Mouse (Mus musculus) hindbrain, embryonic 16.5 days (tissue): ENCODE measurements at regions not wholly inside any gene's neighbourhood (a gene's known extent, or its start where the extent isn't known, plus 50 kb on each side); places are given as distances from the start of the nearest gene placed in this dataset.

Experiments
- ATAC-seq: fragments of 200-750 bp; cut with Nextera tagmentation; 2 replicates; pipeline ENCODE4 v1.8.0; 2017; ENCODE audit warnings: moderate TSS enrichment, moderate library complexity
- H3K27ac ChIP-seq: fragments of 300-500 bp; sonication (generic); 2 replicates; pipeline ENCODE4 v1.5.1; 2014; ENCODE audit warnings: low read depth, mild to moderate bottlenecking, control low read depth, low read length, moderate library complexity
- H3K27me3 ChIP-seq: fragments of 300-500 bp; sonication (generic); replicated peaks from 2 replicates; pipeline ENCODE4 v1.6.1; 2014; ENCODE audit warnings: low read length; ENCODE audit not compliant: control insufficient read depth, insufficient read depth
- H3K36me3 ChIP-seq: fragments of 300-500 bp; sonication (generic); 2 replicates; pipeline ENCODE4 v1.6.1; 2014; ENCODE audit warnings: mild to moderate bottlenecking, low read length, moderate library complexity, mixed read lengths; ENCODE audit not compliant: control insufficient read depth, insufficient read depth
- H3K4me1 ChIP-seq: fragments of 300-500 bp; sonication (generic); 2 replicates; pipeline ENCODE4 v1.6.1; 2014; ENCODE audit warnings: low read depth, low read length; ENCODE audit not compliant: control insufficient read depth, insufficient read depth
- H3K4me2 ChIP-seq: fragments of 300-500 bp; sonication (generic); 2 replicates; pipeline ENCODE4 v1.6.1; 2014; ENCODE audit warnings: mild to moderate bottlenecking, low read length, control low read depth, moderate library complexity
- H3K4me3 ChIP-seq: fragments of 300-500 bp; sonication (generic); 2 replicates; pipeline ENCODE4 v1.5.1; 2014; ENCODE audit warnings: mild to moderate bottlenecking, low read length, control low read depth, moderate library complexity
- H3K9ac ChIP-seq: fragments of 300-500 bp; sonication (generic); 2 replicates; pipeline ENCODE4 v1.6.1; 2014; ENCODE audit warnings: low read depth, mild to moderate bottlenecking, control low read depth, low read length, moderate library complexity
- H3K9me3 ChIP-seq: fragments of 300-500 bp; sonication (generic); 2 replicates; pipeline ENCODE4 v1.6.1; 2014; ENCODE audit warnings: mild to moderate bottlenecking, low read length, moderate library complexity; ENCODE audit not compliant: control insufficient read depth
- WGBS: fragments of 180-500 bp; shearing (Covaris S2); extraction: QIAGEN DNeasy Blood & Tissue Kit; methylation state at CpG from one replicate; pipeline ENCODE4 v1.1.7; 2014; 5-methylcytosine and 5-hydroxymethylcytosine counted together

- Histone ChIP-seq H3K36me3 (no peaks in the 10 kb centered on the region), H3K4me3 (no peak overlapping the region), H3K4me2 (no peak overlapping the region), H3K4me1 (peaks cover 5% of the 10 kb centered on the region; the same call in 1 of the 2 replicates), H3K27me3 (no peaks in the 10 kb centered on the region), H3K9me3 (no peaks in the 10 kb centered on the region), H3K9ac (no peak overlapping the region), H3K27ac (no peak overlapping the region)
- no peak for ATAC-seq
- 92% methylated on average over 1 of the region's 1 CpGs for WGBS
Measured at GRCm38 (mm10) chr14:25027842-25028241, 431.1 kb upstream of the Zmiz1 start.

DNA sequence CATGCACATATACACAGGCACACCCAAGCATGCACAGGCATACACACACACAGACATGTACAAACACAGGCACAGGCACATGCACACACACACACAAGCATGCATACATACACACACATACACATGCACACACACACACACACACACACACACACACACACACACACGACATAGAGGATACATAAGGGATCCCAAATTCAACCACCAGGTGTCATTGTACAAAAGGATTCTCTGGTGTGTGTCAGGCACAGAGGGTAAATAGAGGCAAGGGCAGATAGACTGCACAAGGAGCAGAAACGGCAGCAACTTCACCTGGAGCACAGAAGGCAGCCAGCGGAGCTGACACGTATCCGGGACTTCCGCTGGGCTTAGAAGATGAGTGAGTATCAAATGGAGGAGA is 428.1 kb upstream of the Zmiz1 start:
- H3K9ac ChIP-seq = no peak overlapping the region
- H3K4me3 ChIP-seq = no peak overlapping the region
- ATAC-seq = no peak
- no peaks in the 10 kb centered on the region for H3K36me3 ChIP-seq
- no peaks in the 10 kb centered on the region for H3K9me3 ChIP-seq
- H3K27me3 ChIP-seq = no peaks in the 10 kb centered on the region
- no peak overlapping the region for H3K27ac ChIP-seq
- H3K4me1 ChIP-seq = peaks cover 5% of the 10 kb centered on the region; the same call in 1 of the 2 replicates
- H3K4me2 ChIP-seq = no peak overlapping the region
- WGBS = 78% methylated on average over 6 of the region's 6 CpGs

DNA sequence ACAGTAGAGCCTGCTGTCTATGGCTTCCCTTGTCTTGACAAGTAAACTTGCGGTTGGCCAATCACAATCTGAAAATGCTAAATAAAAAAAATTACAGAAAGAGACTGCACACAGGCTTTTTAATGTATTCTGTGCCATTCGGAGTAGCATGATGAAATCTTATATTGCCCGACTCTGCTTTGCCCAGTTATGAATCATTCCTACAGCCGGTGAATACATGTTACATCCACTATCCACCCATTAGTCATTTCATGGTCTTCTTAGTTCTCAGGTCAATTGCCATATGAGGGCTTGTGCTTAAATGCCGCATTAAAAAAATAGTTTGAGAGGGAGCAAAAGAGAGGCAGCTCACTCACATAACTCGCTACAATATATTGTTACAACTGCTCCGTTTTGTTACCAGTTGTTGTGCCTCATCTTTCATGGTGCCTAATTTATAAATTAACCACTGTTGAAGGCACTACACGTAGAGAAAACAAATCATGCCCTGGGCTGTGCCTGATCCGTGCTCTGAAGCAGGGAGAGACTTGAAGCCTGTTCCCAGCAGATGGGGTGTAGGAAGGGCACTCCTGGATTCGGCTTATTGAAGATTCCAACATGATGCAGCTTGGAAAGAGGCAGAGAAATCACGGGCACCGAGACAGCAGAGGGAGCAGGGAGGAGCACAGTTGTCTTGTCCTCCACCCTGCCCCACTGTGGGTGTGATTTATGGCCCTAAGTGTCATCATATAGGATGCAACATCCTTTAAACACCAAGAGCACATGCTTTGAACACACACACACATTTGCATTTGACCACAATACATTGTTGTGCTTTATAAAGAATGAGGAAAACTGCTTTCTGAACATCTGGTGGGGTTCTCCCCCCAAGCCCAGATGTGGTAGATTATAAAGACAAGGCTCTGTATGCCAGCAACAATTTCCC is 427.0 kb upstream of the Zmiz1 start:
- 62% methylated on average over 12 of the region's 12 CpGs for WGBS
- H3K4me1 ChIP-seq = peaks cover 5% of the 10 kb centered on the region; the same call in 1 of the 2 replicates
- H3K9me3 ChIP-seq = no peaks in the 10 kb centered on the region
- H3K36me3 ChIP-seq = no peaks in the 10 kb centered on the region
- no peak for ATAC-seq
- no peak overlapping the region for H3K9ac ChIP-seq
- no peak overlapping the region for H3K27ac ChIP-seq
- no peak overlapping the region for H3K4me3 ChIP-seq
- no peaks in the 10 kb centered on the region for H3K27me3 ChIP-seq
- H3K4me2 ChIP-seq = no peak overlapping the region

- Histone ChIP-seq H3K27ac (no peak overlapping the region), H3K4me3 (no peak overlapping the region), H3K9ac (no peak overlapping the region), H3K4me1 (peaks cover 5% of the 10 kb centered on the region; the same call in 1 of the 2 replicates), H3K36me3 (no peaks in the 10 kb centered on the region), H3K27me3 (no peaks in the 10 kb centered on the region), H3K4me2 (no peak overlapping the region), H3K9me3 (no peaks in the 10 kb centered on the region)
- no peak for ATAC-seq
- 91% methylated on average over 2 of the region's 2 CpGs for WGBS
Measured at GRCm38 (mm10) chr14:25032899-25033298, 426.1 kb upstream of the Zmiz1 start.

GRCm38 (mm10) chr14:25042265-25042664 is 416.7 kb upstream of the Zmiz1 start:
- Histone ChIP-seq H3K4me3 (no peak overlapping the region), H3K9ac (no peak overlapping the region), H3K4me1 (no peaks in the 10 kb centered on the region), H3K4me2 (no peak overlapping the region), H3K27me3 (no peaks in the 10 kb centered on the region), H3K27ac (no peak overlapping the region), H3K9me3 (no peaks in the 10 kb centered on the region), H3K36me3 (no peaks in the 10 kb centered on the region)
- WGBS = 64% methylated on average over 5 of the region's 5 CpGs
- no peak for ATAC-seq

GRCm38 (mm10) chr14:25044106-25044505 is 414.9 kb upstream of the Zmiz1 start:
- H3K36me3 ChIP-seq = no peaks in the 10 kb centered on the region
- no peaks in the 10 kb centered on the region for H3K27me3 ChIP-seq
- H3K9me3 ChIP-seq = no peaks in the 10 kb centered on the region
- 93% methylated on average over 13 of the region's 13 CpGs for WGBS
- no peak overlapping the region for H3K4me3 ChIP-seq
- no peak overlapping the region for H3K27ac ChIP-seq
- no peak overlapping the region for H3K9ac ChIP-seq
- no peak overlapping the region for H3K4me2 ChIP-seq
- ATAC-seq = no peak
- no peaks in the 10 kb centered on the region for H3K4me1 ChIP-seq

DNA sequence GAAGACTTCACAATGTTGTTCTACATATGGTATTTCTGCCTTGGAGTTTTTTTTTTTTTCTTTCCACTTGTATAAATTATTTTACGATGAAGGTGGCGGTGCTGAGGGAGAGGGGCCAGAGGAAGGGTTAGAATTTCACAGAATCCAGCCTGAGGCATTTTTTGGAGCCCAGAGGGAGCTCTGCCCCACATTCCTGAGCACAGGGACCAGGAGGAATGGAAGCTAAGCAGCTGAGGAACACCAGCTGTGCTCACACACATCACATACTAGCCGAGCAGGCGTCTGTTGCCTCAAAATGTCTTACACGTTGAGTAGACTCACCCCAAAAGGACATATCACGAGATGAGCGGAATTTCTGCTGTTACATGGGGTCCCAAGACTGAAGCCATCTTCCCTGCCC is 414.1 kb upstream of the Zmiz1 start:
- Histone ChIP-seq H3K9ac (no peak overlapping the region), H3K27me3 (no peaks in the 10 kb centered on the region), H3K4me1 (no peaks in the 10 kb centered on the region), H3K4me3 (no peak overlapping the region), H3K9me3 (no peaks in the 10 kb centered on the region), H3K4me2 (no peak overlapping the region), H3K36me3 (no peaks in the 10 kb centered on the region), H3K27ac (no peak overlapping the region)
- ATAC-seq = no peak
- 58% methylated on average over 7 of the region's 7 CpGs for WGBS

- Histone ChIP-seq H3K9me3 (no peaks in the 10 kb centered on the region), H3K4me1 (no peaks in the 10 kb centered on the region)
- 73% methylated on average over 12 of the region's 12 CpGs for WGBS
Measured at GRCm38 (mm10) chr14:25050674-25051251, 408.2 kb upstream of the Zmiz1 start.

DNA sequence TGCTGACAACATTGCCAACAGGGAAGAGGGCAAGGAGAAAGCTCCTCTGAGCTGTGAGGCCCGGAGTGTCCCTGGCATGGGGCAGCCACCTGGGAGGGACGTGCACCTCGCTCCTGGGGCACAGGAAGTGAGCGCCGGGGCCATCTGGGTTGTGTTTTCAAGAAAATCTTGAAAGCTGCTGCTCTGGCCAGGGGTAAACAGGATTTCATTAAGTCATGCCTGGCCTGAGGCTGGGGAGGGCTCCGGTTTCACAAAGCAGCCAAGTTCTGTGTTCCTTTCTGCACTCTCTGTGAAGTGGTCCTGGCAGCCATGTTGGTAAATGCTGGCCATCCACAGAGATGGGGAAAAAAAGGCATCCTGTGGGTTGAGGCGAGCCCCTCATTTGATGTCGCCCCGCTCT is 406.8 kb upstream of the Zmiz1 start:
- Histone ChIP-seq H3K27ac (no peak overlapping the region), H3K9ac (no peak overlapping the region), H3K36me3 (no peaks in the 10 kb centered on the region), H3K4me3 (no peak overlapping the region), H3K4me1 (no peaks in the 10 kb centered on the region), H3K4me2 (no peak overlapping the region), H3K9me3 (no peaks in the 10 kb centered on the region), H3K27me3 (no peaks in the 10 kb centered on the region)
- WGBS = 87% methylated on average over 9 of the region's 9 CpGs
- no peak for ATAC-seq

More at GRCm38 (mm10) chr14:25050674-25051251, 408.2 kb upstream of the Zmiz1 start:
- ATAC-seq = no peak
- Histone ChIP-seq H3K27ac (no peak overlapping the region), H3K9ac (no peak overlapping the region), H3K4me3 (no peak overlapping the region), H3K27me3 (no peaks in the 10 kb centered on the region), H3K36me3 (no peaks in the 10 kb centered on the region), H3K4me2 (no peak overlapping the region)
